Mouse (Mus musculus) embryo, embryonic 11.5 days (tissue): ENCODE data around the gene Dcst2.

ENCODE experiments used
- DNase-seq: peaks from one replicate; pipeline ENCODE4 v3.0.0-alpha.2; 2012; ENCODE audit warnings: low read depth, low spot score

Dcst2 gene

GRCm38 (mm10) chr3:89331561-89331960, 30.2 kb upstream of the Dcst2 start:
- no peak for DNase-seq

GRCm38 (mm10) chr3:89332013-89332412, 29.8 kb upstream of the Dcst2 start:
- no peak for DNase-seq

- no peak for DNase-seq
These were observed 29.3 kb upstream of the Dcst2 start for GRCm38 (mm10) chr3:89332476-89332875.

- DNase-seq = no peak
These were observed 28.7 kb upstream of the Dcst2 start for GRCm38 (mm10) chr3:89333053-89333452.

- DNase-seq = no peak
These were observed 25.2 kb upstream of the Dcst2 start for GRCm38 (mm10) chr3:89336529-89336928.

GRCm38 (mm10) chr3:89337062-89337720, 24.6 kb upstream of the Dcst2 start:
- no peak for DNase-seq

- peak; percentile 72 for DNase-seq
These were observed 23.8 kb upstream of the Dcst2 start, which contains the start of gene Efna4 for GRCm38 (mm10) chr3:89337721-89338578. Gene Efna4 (minus strand): TSS chr3:89338028.

GRCm38 (mm10) chr3:89339416-89339815, 22.4 kb upstream of the Dcst2 start:
- peak; percentile 67 for DNase-seq

- DNase-seq = peak; percentile 78
These were observed 21.3 kb upstream of the Dcst2 start for GRCm38 (mm10) chr3:89340465-89340864.

GRCm38 (mm10) chr3:89341794-89342193, 20.0 kb upstream of the Dcst2 start:
- no peak for DNase-seq

GRCm38 (mm10) chr3:89343279-89343678, 18.5 kb upstream of the Dcst2 start:
- DNase-seq = no peak

- no peak for DNase-seq
These were observed 14.8 kb upstream of the Dcst2 start for GRCm38 (mm10) chr3:89346815-89347540.

GRCm38 (mm10) chr3:89347916-89348315, 13.9 kb upstream of the Dcst2 start:
- DNase-seq = no peak

- no peak for DNase-seq
These were observed 12.6 kb upstream of the Dcst2 start for GRCm38 (mm10) chr3:89348911-89349868.

GRCm38 (mm10) chr3:89349869-89350501, 11.8 kb upstream of the Dcst2 start, which contains the start of gene Adam15:
Gene Adam15 (minus strand): TSS chr3:89349996.
- DNase-seq = peak; percentile 65

GRCm38 (mm10) chr3:89351271-89351670, 10.5 kb upstream of the Dcst2 start:
- DNase-seq = no peak

- peak; percentile 63 for DNase-seq
These were observed 6.8 kb upstream of the Dcst2 start for GRCm38 (mm10) chr3:89354816-89355511.

- DNase-seq = no peak
These were observed 6.3 kb upstream of the Dcst2 start for GRCm38 (mm10) chr3:89355512-89355902.

GRCm38 (mm10) chr3:89356029-89356428, 5.7 kb upstream of the Dcst2 start:
- DNase-seq = no peak

GRCm38 (mm10) chr3:89359630-89360029, 2.1 kb upstream of the Dcst2 start:
- DNase-seq = no peak
